Mouse (Mus musculus): ENCODE measurements at regions not wholly inside any gene's neighbourhood (a gene's known extent, or its start where the extent isn't known, plus 50 kb on each side); places are given as distances from the start of the nearest gene placed in this dataset.

DNA sequence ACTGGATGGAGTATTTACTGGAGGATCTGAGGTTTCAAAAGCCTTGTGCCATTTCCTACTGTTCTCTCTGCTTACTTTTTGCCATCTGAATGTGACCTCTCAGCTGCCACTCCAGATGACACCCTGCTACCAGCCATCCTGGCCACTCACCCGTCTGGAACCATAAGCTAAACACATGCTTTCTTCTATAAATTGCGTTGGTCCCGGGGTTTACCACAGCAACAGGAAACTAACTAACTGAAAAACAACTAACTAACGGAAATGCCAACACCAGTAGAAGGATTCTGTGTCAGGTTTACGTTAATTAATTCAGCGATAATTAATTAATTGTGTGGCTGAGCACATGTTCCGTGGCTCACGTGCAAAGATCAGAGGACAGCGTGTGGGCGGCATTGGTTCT is 169.8 kb upstream of the Zfp618 start:
- TF ChIP-seq CTCF (IDR thresholded peaks at IDR 0.05; ENCODE audit: low read depth, low read length) (no peak), TAL1 (conservative IDR thresholded peaks at IDR 0.05; ENCODE audit: low read depth, low read length) (no peak), GATA1 (IDR thresholded peaks at IDR 0.05; ENCODE audit: borderline replicate concordance, low read length) (no peak), POLR2AphosphoS5 (IDR thresholded peaks at IDR 0.05; ENCODE audit: insufficient replicate concordance, low read depth, low read length) (no peak), GATA2 (IDR thresholded peaks at IDR 0.05; ENCODE audit: borderline replicate concordance, low read depth, low read length) (no peak)
